Mouse (Mus musculus) layer of hippocampus, postnatal 25 days (tissue): ENCODE measurements around the gene Accsl. TPM values are rescaled to one million over a fixed set of nuclear protein-coding genes. Genes with fewer than 3 reads are reported as not detected.

ENCODE experiments used
- DNase-seq, 2 experiments: peaks; one replicate each; pipeline ENCODE4 v3.0.0; 2022; ENCODE audit warnings: mixed read lengths in 2 of 2, low spot score in 1 of 2; ENCODE audit errors: extremely low spot score in 1 of 2
- total RNA-seq, 2 experiments: library from RNA; stranded (reverse); gene quantifications; 2 replicates each; pipeline ENCODE4 v1.2.3; 2021

The Accsl gene
- total RNA-seq, 2 experiments from 2014 or later, result 0.32 to 0.77 TPM

DNA sequence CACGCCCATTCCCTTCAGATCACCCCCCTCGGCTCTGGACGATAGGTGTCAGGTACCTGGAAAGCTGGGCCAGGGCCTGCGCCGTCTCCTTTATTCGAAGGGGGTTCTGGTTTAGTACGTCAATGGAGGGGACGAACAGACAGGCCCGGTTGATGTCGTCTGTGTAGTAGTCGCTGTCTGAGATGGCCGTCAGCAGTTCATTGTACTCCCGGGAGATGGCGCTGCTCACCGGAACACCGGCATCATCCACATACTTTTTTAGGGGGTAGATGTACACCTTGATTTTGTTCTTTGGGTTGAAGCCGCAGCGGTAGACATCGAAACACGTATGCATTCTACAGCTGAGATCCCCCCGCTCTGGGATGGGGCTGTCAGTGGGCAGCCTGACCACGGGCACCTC lies 55.6 kb downstream of the Accsl start:
- no peak for DNase-seq

DNA sequence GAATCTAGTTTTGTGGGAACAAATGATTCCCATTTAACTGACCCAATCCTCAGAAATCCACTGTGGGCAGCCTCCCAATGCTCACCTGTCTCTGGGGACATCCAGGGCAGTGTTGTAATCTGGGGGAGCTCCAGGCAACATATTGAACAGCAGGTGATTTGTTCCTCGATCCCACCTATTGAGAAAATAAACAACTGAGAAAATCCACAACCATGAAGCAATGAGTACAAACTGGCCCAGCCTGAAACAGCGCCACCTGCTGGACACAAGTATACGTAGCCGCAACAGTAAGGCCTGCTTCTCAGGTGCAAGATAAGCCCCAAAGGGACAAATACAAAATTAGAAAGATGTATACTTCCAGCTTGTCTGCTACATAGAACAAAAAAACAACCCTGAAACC lies 57.1 kb downstream of the Accsl start:
- peak in 1 of 2 experiments; percentile 81 for DNase-seq

DNA sequence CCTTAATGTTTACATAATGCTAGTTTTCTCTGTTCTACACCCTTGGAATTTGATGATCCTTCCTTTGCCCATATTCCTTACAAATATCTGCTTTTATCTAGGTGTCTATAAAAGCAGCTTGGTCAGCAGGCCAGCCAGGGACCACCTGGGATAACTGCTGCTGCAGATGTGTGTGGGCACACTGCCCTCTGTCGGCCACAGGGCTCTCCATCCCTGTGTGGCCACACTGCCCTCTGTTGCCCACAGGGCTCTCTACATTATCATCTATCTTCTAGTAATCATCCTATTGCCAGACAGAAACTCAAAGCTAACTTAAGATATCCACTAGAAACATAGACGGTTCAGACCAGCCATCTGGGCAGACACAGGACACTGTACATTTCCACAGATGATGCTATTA lies 59.0 kb downstream of the Accsl start:
- DNase-seq, result peak in 1 of 2 experiments; percentile 47

DNA sequence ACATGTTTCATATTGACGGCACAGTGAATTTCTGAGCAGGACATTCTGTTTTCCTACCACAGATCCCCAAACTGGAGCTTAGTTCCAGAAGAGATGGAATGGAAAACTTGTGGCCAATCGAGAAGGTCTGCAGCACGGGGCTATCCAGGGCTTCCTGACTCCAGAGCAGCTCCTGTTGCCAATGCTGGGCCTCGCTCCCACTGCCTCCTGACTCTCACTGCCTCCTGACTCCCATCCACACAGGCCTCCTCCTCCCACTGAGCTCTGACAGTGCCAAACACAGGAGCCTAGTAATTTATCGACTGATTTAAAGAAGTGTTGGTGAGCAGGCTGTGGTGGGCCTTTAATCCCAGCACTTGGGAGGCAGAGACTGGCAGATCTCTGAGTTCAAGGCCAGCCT lies 60.9 kb downstream of the Accsl start:
- no peak for DNase-seq

DNA sequence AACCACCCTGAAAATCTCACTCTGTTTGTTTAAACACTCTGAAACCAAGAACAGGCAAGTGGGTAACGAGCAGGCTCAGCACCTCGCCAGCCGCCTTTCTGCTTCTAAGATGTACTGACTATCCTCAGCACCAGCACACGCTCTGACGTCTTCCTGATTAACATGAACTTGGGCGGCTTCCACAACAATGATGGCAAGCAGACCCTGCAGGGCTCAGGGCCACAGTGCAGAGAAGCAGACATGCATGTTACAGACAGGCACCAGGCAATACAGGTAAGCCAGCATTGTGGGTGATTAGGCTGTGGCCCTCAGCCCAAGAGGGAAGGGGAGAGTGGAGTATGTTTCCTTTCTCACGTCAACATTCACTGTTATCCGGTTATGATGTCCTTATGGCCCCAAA lies 61.5 kb downstream of the Accsl start:
- DNase-seq, result no peak

DNA sequence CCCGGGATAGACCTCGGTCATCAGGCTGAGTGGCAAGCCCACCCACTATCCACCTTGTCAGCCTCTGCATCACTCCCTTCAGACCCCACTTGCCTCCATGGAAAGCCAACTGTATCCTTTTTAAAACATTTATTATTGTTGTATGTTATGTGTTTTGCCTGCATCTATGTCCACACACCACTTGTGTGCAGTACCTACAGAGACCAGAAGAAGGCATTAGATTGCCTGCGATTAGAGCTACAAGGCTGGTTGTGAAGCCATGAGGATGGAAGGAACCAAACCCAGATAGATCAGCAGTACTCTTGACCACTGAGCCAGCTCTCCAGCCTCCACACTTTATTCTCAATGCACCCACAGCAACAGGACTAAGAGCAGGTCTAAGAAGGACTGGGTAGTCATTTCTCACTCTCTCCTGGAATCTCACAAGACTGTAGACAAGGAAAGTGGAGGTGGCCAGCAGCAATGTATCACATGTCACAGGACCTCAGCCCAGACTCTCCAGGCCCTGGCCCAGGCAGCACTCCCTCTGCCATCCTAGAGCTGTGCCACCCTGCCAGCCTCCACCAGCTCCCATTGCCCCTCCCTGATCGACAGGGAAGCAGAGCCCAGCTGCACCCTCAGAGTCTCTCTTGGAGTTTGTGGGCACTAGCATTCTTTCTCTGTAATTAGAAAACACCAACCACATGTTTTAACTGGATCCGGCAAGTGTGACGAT lies 62.3 kb downstream of the Accsl start:
- no peak for DNase-seq

DNA sequence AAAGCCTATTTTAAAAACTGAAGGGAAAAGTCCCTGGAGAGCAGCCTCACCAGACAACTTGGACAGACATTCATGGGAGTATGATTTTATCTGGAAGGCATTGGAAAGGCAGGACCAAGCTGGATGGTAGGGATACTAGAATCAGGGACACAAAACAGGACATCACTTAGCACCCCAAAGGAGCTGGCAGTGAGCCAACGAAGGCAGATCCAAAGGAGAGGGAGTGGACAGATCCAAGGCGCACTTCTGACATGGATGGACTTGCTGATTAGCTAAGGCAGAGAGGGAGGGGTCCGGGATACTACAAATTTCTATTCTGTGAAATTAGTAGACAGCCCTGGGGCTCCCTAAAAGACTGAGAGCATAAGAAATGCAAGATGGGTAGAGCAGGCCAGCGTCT lies 63.4 kb downstream of the Accsl start:
- no peak for DNase-seq

Other genes with a start within 250 kb of the Accsl start
- gene Alx4, start 226.8 kb downstream of the Accsl start, total RNA-seq, result under 1 TPM; 0.44 to 0.56 TPM
- gene Ext2, start 46.6 kb downstream of the Accsl start, total RNA-seq, result 10 to 100 TPM; 50.2 to 51.0 TPM
- 1 to 10 TPM; 2.1 to 3.2 TPM for gene Accs, start 19.2 kb downstream of the Accsl start, total RNA-seq
- gene Gm13889, start 88.0 kb upstream of the Accsl start, total RNA-seq, result 10 to 100 TPM; 52.7 to 63.8 TPM
- not detected for gene Gm27027, start 127.2 kb upstream of the Accsl start, total RNA-seq
- gene Alkbh3, start 141.7 kb upstream of the Accsl start, total RNA-seq, result 10 to 100 TPM; 21.5 to 28.5 TPM